Mouse (Mus musculus) stomach, postnatal 0 days (tissue): ENCODE results near the gene Itgb1bp1.

Experiments
- CTCF ChIP-seq: IDR thresholded peaks from 2 replicates; pipeline ENCODE4 v1.5.1; 2016; ENCODE audit warnings: antibody characterized with exemption, low read depth, mild to moderate bottlenecking, moderate library complexity
- EP300 ChIP-seq: optimal IDR thresholded peaks from 2 replicates; pipeline ENCODE3; 2016; ENCODE audit warnings: antibody characterized with exemption

GRCm38 (mm10) chr12:21268083-21268616 is 17.9 kb downstream of the Itgb1bp1 start:
- no peak for TF ChIP-seq CTCF
- TF ChIP-seq EP300: no peak
